Mouse (Mus musculus) monocyte, adult 5-6 weeks (primary cell): ENCODE results near the gene Ubl5. TPM values are rescaled to one million over a fixed set of nuclear protein-coding genes. Genes with fewer than 3 reads are reported as not detected.

Source experiments
- ATAC-seq: fragments of 153-309, 156-312 bp; replicated peaks from 2 replicates; pipeline ENCODE4 v1.8.0; 2017; ENCODE audit warnings: mild to moderate bottlenecking; ENCODE audit not compliant: low TSS enrichment, insufficient number of reproducible peaks, severe bottlenecking, poor library complexity, low FRiP score
- total RNA-seq: library from RNA; stranded (forward); fragments of 200-1000, 200-491, 200-594 nt; gene quantifications from 3 replicates; pipeline ENCODE4 v1.2.3, GENCODE M21; 2017

Gene Ubl5
- total RNA-seq, 1 experiment from 2014 or later = 175 TPM

DNA sequence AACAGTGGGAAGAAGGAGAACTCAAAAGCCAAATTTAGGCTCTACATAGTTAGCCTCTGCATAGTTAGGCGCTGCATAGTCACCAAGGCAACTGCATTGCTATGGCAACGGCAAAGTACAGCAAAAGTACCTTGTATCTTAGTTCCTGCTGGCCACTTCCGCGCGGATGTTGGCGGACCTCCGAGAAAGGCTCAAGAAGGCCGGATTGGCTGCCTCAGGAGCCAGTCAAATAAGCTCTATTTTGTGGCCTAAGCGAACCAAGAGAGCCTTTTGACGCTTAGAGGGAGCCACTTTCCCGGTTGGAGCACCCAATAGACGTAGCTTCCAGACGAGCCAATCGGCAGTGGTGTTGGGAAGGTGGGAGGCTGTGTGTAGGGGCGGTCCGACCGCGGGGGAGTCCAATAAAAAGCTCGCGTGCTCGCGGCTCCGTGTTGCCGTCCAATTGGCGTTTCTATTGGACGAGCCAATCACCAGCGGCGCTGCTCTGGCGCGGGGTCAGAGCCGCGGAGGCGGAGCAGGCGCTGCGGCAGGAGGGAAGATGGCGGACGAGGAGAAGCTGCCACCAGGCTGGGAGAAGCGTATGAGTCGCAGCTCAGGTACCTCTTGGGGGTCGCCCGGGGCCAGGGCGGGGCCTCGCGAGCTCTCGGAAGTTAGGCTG lies 9.1 kb downstream of the Ubl5 start, which contains the start of gene Pin1:
Gene Pin1 (plus strand): TSS at position 494 of the 658 bp plus-strand sequence.
- ATAC-seq = peak; percentile 95

DNA sequence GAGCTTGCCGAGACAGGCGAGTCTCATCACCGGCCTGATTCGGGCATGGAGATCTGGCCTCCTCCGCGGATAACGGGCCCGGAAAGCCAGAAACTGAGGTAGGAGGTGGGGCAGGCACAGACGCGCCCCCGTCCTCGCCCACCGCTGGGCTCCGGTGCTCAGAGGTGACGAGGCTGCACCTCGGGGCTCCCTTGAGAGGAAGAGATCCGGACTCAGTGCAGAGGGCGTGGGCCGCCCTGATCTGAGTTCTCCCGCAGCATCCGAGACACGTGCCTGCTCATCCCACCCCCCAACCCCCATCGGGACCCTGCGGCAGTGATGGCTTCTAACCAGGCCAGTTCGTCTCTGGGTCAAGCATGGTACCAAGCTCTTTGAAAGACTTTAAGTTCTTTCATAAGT lies 9.6 kb downstream of the Ubl5 start:
- no peak for ATAC-seq

DNA sequence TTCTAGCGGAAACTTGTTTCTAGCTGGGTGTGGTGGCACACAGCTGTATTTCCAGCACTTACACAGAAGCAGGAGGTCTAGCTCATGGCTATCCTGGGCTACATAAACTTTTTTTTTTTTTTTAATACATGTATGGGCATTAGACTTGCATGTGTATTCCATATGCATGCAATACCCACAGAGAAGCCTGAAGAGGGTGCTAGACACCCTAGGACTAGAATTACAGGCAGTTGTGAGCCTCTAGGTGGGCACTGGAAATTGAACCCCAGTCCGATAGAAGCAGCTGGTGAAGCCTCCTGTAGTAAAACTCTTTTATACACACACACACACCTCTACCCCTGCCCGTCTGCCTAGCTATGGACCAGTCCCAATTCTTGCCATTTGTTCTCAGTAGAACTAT lies 11.2 kb downstream of the Ubl5 start:
- ATAC-seq = no peak

DNA sequence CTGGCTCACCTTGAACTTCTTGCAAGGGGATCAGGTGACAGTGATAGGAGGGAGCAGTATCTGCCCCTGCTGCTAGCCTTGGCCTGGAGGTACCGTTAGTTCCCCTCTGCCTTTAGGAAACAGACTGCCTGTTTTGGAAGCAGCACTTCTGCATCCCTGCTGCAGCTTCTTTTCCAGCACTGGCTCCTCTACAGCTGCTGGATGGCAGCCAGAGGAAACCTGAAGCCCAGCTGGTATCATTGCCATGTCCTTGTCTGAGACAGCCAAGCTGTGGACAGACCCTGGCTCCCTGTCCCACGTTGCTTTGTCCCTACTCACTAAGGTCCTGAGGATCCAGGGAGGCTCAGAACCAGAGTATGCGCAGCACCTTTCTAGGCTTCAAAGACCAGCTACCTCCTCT lies 14.9 kb downstream of the Ubl5 start:
- no peak for ATAC-seq

DNA sequence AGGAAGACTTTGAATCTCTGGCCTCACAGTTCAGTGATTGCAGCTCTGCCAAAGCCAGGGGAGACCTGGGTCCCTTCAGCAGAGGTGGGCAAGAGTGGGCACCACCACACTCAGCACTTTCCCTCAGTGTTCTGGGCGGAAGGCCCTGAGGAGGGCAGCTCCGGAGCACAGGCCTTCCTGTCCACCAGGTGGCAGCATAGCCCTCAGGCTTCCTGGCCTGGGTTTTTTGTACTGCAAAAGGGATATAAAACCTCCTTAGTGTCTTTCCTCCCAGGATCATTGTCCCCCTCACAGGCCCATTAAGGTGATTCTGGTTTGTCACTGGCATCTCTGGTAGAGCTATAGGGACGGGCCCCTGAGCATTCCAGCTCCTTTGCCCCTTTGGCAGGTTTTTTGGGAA lies 19.6 kb downstream of the Ubl5 start:
- no peak for ATAC-seq

DNA sequence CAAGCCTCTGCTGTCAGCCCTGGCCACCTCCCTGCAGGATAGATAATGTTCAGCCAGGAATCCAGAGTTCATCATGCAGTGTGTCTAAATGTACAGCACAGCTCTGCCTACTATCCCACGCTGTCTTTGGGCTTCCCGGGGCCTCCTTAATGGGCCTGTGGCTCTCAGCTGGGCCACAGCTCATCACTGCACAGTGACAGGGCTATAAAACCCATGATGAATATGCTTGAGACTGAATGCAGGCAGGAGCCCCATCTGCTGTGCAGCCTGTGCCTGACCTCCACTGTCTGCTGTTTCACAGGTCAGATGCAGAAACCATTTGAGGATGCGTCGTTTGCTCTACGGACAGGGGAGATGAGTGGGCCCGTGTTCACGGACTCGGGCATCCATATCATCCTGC lies 20.2 kb downstream of the Ubl5 start:
- no peak for ATAC-seq

DNA sequence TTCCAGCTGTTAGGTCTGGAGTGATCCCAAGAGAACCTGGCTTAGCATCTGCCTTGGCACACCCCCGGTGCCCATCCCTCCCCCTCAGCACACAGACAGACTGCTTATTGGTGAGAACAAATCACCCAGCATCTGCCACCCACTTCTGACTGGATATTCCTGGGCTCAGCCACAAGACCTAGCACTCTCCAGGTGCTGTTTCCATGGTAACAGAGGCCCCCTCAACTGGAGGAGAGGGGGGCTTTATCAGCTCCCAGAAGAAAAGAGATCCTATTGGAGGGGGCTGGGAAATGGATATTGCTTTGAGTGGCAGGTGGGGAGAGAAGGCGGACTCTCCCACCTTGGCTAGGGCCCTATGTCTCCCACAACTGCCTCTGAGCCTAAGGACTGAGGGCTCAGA lies 21.3 kb downstream of the Ubl5 start:
- ATAC-seq = no peak

DNA sequence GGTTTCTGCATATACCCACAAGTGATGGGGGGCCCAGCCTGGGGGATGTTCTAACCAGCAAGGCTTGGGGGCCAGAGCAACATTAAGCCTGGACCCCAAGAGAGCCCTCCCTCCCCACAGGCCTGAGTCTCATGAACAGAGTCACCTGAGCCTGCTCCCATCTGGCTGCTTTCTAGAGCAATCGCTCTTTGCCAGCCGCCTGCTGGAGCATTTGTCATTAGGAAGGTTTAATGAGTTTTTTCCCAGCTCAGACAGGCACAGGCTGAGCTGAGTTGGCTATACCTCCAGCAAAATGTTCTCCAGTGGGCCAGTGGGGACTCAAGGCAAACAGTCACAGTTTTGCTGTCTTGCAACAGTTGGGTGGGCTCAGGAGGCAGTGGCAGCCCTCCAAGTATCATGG lies 21.7 kb downstream of the Ubl5 start:
- ATAC-seq = no peak

DNA sequence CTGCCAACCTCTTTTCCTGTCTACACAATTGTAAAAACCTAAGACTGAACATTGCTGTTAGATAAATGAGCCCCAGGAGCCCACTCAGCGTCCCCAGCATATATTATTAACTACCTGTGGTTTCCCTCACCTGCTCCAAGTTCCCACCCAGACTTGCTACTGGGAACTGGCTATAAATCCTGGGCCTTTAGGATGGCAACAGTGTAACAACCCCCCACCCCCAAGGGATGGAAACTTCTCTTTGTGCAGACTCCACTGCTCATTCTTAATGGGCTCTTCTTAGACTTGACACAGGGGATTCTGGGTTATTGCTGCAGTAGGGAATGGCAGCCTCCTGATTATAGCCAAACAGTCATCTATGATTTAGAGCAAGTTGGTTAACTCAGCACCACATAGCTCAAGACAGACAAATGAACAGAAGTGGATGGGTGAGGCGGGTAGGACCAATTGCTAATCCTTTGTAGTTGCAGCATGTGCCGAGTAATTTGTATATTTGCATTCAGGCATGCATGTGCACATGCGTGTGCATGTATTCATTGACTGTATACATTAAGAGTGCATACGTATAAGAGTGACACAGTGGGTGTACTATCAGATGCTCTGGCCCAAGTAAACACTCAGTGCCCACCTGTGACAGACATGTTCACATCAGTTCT lies 22.4 kb downstream of the Ubl5 start:
- ATAC-seq = no peak

DNA sequence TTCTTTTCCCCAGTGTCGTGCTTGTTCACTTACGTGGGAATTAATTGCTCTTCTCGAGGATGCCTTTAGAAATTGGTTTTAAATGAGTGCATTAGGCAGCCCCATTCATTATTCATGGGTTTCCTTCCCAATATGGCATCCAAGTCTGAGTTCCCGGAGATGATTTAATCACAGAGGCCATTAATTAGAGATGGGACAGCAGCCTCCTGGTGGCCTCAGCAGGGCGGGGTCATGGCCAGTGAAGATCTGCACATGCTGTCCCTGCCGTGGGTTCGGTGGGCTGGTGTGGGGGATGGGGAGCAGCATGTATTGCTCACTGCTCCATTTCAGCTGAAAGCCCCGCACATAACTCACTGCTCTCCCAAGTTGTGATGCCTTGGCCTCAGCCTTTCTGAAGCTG lies 23.2 kb downstream of the Ubl5 start:
- ATAC-seq = no peak

DNA sequence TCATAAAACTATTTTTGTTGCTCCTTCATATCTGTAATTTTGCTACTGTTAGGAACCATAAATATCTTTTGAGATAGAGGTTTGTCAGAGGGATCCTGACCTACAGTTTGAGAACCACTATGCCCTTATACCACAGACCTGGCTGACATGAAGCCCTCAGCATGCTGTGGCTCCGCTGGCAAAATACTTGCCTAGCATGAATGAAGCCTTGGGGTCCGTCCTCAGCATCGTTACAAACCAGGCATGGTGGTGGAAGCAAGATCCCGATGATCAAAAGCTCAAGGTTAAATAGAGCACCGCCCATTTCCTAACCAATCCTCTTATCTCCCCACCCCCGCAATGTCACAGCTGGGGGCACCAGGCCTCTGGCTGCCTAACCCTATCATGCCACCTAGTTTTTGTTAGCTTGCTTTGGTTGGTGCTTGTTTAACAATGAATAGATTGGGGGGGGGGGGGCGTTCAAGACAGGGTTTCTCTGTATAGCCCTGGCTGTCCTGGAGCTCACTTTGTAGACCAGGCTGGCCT lies 23.9 kb downstream of the Ubl5 start:
- no peak for ATAC-seq

DNA sequence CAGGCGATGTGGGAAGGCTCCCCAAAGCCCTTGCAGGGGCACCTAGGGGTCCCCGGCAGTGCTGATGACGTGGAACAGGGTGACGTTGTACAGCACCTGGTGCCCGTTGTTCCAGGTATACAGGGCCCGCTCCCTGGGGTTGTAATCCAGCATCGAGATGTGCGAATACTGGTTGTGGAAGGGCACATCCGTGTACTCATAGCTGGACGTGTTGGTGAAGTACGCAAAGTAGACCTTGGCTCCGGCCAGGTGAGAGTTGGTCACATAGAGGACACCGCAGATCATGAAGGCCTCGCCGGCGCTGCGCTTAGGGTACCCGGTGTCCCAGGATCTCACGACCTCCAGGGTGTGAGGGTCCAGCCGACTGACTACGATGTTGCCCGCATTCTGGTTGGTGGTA lies 25.4 kb downstream of the Ubl5 start:
- ATAC-seq = no peak

DNA sequence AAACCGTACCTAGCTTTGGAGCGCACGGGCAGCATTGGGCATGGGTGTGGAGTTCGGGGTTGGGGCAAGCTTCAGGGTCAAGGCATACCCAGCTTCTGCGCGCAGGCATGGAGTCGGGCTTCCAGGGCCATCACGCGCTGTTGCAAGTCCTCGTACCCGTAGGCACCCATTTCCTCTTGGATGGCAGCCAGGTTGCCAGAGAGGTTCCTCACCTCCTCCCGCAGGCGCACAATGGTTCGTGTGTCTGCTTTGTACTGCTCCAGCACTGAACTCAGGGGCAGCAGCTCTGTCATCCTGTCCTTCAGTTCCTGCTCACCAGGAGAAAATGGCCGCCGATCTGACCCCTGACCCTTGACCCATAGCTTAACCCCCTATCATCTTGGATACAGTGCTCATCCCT lies 29.4 kb downstream of the Ubl5 start:
- ATAC-seq = no peak

DNA sequence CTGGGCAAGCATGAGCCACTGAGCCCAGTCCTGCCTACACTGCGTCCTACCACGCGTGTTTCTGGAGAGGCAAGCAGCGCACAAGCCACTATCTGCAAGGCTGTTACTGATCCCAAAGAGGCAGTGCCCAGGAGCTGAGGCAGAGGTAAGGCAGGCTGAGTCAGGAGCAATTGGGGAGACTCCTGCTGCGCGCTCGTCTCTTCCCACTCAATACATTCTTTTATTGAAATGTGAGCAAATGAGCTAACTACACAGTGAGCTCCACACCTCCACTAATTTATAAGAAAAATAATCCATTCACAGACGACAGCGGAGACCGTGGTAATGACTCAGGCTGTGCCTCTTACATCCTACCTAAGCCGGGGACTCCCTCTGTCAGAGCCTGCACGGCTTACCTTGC lies 35.2 kb downstream of the Ubl5 start:
- ATAC-seq = no peak

DNA sequence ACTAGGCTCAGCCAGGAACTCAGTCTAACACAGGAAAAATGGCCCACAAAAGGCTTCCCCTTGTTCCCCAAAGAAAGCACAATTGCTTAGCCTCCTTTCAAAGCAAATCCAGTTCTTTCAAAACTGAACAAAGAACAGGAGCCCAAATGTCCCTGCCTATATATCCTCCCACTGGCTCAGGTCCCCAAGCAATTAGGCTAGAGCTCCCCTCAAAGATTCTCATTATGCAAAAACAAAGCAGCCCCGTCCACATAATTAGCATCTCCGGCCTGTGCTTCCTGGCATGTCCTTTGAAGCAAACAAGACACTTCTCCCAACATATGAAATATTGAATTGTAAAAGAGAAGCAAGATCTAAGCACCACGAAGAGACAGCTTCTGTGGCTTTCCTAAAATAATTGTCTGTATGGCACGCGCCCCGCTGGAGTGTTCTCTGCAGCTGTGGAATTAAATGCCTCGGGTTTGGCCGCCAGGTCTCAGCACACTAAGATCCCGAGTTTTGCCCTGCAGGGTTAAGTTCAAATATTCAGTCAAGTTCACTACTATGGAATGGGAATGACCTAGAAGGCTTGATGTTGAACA lies 37.8 kb downstream of the Ubl5 start:
- no peak for ATAC-seq

DNA sequence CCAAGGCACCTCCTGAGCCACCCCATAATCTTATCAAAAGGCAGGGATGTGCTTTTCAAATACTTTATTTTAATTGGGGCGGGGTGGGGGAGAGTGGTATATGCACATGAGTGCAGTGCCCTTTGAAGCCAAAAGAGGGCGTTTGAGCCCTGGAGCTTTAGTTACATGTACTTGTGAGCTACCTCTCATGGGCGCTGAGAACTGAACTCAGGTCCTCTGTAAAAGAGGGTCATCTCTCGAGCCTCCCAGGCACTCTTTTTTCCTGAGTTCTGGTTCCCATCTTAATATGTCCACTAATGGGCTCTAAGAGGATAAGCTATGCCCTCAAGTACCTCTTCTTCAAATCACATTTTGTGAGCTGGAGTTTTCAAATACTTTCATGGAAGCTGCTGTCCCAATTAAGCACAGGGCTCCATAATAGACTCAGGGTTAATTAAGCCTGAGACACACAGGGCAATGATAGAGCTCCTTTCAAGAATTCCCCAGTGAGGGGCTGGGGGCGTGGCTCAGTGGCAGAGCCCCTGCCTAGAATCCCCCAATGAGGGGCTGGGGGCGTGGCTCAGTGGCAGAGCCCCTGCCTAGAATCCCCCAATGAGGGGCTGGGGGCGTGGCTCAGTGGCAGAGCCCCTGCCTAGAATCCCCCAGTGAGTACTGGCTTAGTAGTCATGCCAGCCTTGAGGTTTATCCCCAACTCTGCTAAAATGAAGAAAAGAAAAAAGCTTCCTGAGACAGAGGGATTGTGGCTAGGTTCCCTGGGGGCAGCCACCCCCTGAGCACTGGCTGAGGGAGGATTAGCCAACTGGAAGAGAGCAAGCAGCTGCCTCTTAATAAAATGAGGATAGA lies 39.1 kb downstream of the Ubl5 start:
- no peak for ATAC-seq

DNA sequence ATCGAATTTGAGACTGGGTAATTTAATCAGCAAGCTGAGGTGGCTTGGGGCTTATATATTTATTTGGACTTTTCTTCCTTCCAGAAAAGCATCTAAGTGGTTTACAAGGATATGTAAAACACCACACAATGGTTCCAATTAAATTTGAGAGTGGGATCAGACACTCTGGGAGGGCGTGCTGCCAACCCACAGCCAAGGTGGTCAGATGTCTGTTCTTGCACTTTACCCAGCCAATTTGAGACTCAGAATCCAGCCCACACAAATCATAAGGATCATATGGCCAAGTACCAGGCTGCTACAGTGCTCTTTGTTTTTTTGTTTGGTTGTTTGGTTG lies 39.7 kb downstream of the Ubl5 start:
- no peak for ATAC-seq

DNA sequence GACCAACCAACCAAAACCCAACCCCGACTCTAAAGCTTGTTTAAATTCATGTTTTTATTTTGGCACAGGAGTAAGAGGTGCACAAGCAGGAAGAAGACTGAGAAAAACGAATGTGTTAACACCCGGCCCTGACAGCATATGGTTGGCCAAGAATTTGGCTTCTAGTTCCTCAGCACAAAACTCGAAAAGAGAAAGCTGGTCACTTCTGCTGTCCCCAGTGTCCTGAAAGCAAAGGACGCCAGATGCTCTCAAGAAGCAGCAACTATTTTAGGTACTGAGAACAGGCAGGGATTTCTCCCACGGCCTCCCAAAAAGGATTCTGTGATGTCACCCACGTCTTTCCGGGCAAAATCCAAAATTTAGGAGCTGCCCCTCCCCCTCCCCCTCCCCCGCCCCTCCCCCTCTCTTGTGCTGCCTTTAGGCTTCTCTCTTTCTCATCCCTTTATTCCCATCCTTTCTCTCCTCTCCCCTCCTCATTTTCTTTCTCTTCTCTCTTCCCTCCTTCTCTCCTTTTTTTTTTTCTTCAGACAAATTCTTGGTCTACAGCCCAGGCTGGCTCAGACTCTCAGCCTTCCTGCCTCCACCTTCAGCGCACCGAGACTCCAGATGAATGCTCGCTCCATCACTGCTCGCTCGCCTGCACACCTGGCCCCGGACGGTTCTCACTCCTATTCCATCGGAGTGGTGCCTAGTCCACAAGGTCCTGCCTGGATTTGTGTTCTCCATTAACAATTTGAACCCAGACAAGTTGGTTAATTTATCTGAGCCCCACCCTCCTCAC lies 42.6 kb downstream of the Ubl5 start:
- ATAC-seq = no peak

DNA sequence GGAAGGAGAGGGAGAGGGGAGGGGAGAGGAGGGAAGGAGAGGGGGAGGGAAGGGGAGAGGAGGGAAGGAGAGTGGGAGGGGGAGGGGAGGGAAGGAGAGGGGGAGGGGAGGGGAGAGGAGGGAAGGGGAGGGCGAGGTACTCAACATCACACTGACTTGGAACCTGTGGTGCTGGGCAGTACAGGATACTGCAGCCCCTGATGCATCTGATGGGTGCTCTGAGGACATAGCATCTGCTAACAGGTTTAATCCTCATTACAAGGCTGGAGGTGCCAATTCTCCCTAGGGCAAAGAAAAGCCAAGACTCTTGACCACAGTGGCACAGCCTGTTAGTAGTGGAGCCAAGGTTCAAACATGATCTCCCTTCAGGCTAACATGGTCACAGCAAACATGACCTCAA lies 46.7 kb downstream of the Ubl5 start:
- no peak for ATAC-seq
